Mouse (Mus musculus): ENCODE data around the gene Tmem235. TPM values are rescaled to one million over a fixed set of nuclear protein-coding genes. Genes with fewer than 3 reads are reported as not detected.
"Not testable (repeated sequence)": the region's sequence is repeated elsewhere in the genome, so short reads cannot be mapped to it uniquely, and the experiment has no call there.

The Tmem235 gene
- polyA plus RNA-seq, 1 experiment from 2014 or later, result not detected

DNA sequence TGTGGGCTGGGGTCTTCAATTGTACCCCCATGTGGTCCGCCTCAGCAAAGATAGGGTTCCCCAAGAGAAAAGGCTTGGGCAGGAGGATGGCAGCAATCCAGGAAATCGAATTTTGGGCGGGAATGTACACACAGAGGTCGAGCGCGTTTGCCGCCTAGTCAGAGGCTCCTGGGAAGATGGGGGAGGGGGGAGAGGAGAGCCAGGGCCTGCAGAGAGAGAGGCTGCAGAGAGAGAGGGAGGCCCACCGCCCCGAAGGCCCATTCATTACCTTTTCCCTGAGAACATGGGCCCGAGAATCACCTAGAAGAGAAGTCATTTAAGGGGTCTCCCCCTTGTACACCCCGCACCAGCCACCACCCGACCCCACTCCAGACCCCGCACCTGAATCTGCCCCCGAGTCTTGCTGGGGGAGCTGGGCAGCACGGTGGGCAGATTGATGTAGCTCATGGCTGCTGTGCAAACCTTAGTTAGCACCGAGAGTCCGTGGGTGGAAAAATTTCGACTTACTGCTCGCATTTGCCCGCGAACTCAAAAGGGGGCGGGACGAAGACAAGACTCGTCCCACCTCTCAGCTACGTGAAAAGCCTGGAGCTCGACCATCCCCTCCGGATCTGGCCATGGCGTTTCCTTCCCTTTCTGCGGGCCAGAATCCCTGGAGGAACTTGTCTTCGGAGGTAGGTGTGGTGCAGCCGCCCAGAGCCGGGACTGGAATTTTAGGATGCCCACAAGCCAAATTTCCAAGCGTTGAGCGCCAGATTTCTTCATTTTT is 35.0 kb upstream of the Tmem235 start, which contains the start of the genes Afmid and Tk1:
Gene Afmid (plus strand): TSS at position 592 of the 769 bp plus-strand sequence.
Gene Tk1 (minus strand): TSS at position 760 of the 769 bp plus-strand sequence.
- no peaks in the 10 kb centered on the region for H3K9me3 ChIP-seq
- H3K4me3 ChIP-seq (replicated peaks), result peak within 1 kb of the TSS; percentile 59
- 0 out of 2 replicates have a peak, but pooled peaks cover 12% of the 10 kb centered on the region for H3K36me3 ChIP-seq
- H3K27me3 ChIP-seq (replicated peaks), result no peaks in the 10 kb centered on the region
- peak within 1 kb of the TSS; percentile 79 for H3K4me2 ChIP-seq (replicated peaks)
- under 1% methylated on average over 34 of the region's 34 CpGs for WGBS
- peak within 1 kb of the TSS; percentile 89 for H3K27ac ChIP-seq
- peaks cover 65% of the 10 kb centered on the region for H3K4me1 ChIP-seq (replicated peaks)
- peak within 1 kb of the TSS; percentile 65 for H3K9ac ChIP-seq
- ATAC-seq, result peak; percentile 72

DNA sequence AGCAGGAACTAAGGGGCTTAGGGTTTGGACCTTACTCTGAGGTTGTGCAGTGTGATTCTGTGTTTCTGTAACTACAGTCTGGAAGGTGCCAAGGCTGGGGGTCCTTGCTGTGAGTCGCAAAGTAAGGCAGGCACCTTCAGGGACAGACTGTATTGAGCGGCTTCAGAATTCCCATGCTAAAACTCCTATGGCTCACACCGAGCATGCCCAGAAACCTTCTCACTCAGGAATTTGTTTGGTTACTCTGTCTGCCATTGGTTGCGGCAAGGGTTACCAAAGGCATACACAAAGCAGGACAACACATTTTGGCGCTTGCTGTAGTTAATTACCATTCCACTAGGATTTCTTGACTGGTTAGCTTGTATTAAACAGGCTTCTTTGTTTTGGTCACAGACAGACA is 34.4 kb upstream of the Tmem235 start:
- Histone ChIP-seq H3K27ac (peak overlapping the region; percentile 89), H3K4me1 (replicated peaks) (peaks cover 67% of the 10 kb centered on the region), H3K36me3 (0 out of 2 replicates have a peak, but pooled peaks cover 8% of the 10 kb centered on the region), H3K9me3 (no peaks in the 10 kb centered on the region), H3K9ac (peak overlapping the region; percentile 65), H3K4me2 (replicated peaks) (peak overlapping the region; percentile 79), H3K27me3 (replicated peaks) (no peaks in the 10 kb centered on the region), H3K4me3 (replicated peaks) (peak overlapping the region; percentile 59)
- 8% methylated on average over 5 of the region's 5 CpGs for WGBS
- ATAC-seq, result peak; percentile 6; the same call in 1 of the 2 replicates

DNA sequence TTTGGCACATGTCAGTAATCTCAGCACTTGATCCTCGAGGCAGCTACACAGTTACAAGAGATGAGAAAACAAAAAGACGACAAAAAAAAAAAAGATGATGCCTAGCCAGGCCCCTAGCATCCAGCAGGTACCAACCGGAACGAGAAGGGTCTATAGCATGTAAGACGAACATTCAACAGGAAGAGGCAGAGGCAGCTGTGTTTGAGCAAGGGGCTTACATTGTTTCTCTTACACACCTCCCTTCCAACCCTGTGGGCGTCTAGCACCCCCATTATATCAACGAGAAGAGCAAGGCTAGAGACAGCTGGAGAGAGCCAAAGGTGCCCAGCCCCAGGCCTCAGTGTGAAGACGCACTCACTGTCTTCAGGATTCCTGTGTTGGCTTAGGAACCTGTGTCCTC is 33.6 kb upstream of the Tmem235 start:
- no peaks in the 10 kb centered on the region for H3K27me3 ChIP-seq (replicated peaks)
- no peaks in the 10 kb centered on the region for H3K9me3 ChIP-seq
- H3K27ac ChIP-seq, result peak overlapping the region; percentile 94
- peak overlapping the region; percentile 11; the same call in 1 of the 2 replicates for H3K9ac ChIP-seq
- ATAC-seq, result no peak
- peak overlapping the region; percentile 79 for H3K4me2 ChIP-seq (replicated peaks)
- 0 out of 2 replicates have a peak, but pooled peaks cover 6% of the 10 kb centered on the region for H3K36me3 ChIP-seq
- peaks cover 68% of the 10 kb centered on the region for H3K4me1 ChIP-seq (replicated peaks)
- 47% methylated on average over 8 of the region's 8 CpGs for WGBS
- H3K4me3 ChIP-seq (replicated peaks), result no peak overlapping the region

DNA sequence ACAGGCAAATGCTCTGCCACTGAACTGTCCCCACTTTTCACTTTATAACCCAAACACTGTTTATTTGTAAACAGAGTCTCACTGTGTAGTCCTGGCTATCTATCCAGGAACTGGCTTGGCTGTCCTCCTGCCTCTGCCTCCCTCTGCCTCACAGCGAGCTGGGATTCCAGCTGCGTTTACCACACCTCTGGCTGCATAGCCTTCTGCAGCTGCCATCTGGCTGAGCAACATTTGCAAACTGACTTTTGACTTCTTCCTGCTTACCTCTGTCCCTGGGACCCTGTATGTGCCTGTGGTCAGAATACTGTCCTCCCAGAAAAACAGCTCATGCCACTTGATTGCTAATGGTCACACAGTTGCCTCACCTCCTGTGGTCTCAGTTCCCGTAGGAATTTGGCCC is 33.2 kb upstream of the Tmem235 start:
- Histone ChIP-seq H3K27ac (peak overlapping the region; percentile 94), H3K4me3 (replicated peaks) (no peak overlapping the region), H3K9ac (peak overlapping the region; percentile 11), H3K4me1 (replicated peaks) (peaks cover 69% of the 10 kb centered on the region), H3K36me3 (0 out of 2 replicates have a peak, but pooled peaks cover 5% of the 10 kb centered on the region), H3K27me3 (replicated peaks) (no peaks in the 10 kb centered on the region), H3K4me2 (replicated peaks) (peak overlapping the region; percentile 79), H3K9me3 (no peaks in the 10 kb centered on the region)
- 39% methylated on average over 3 of the region's 3 CpGs for WGBS
- ATAC-seq, result no peak

DNA sequence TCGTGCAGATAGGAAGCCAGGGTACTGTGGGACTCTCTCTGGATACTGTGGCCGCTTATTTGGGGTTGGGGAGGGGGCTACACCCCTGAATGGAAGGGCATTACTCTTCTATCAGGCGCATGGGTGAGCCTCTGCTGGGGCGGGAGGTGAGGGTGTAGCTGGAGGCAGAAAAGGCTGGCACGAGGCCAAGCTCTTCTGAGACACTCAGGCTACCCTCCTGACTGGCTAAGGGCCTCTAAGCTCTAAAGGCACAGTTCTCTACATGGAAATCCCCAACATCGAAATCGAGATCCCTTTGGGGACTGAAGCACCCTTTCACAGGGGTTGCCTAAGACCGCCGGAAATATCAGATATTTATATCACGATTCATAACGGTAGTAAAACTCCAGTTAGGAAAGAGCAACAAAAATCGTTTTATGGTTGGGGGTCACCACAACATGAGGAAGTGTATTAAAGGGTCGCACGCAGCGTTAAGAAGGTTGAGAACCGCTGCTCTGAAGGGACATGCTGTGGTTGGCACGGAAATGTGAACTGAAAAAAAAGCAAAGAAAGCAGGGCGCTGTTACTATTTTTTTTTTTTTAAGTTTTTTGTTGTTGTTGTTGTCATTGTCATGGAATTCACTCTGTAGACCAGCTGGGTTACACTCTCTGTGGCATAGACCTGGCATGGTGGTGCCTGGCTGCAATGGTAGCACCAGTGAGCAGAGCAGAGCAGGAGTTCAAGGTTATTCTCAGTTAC is 32.2 kb upstream of the Tmem235 start:
- H3K27me3 ChIP-seq (replicated peaks), result no peaks in the 10 kb centered on the region
- no peak overlapping the region for H3K4me3 ChIP-seq (replicated peaks)
- H3K4me1 ChIP-seq (replicated peaks), result peaks cover 63% of the 10 kb centered on the region
- peak overlapping the region; percentile 94 for H3K27ac ChIP-seq
- H3K9me3 ChIP-seq, result no peaks in the 10 kb centered on the region
- H3K9ac ChIP-seq, result peak overlapping the region; percentile 11; the same call in 1 of the 2 replicates
- 0 out of 2 replicates have a peak, but pooled peaks cover 1% of the 10 kb centered on the region for H3K36me3 ChIP-seq
- peak; percentile 31; the same call in 1 of the 2 replicates for ATAC-seq
- WGBS, result 56% methylated on average over 18 of the region's 18 CpGs
- peak overlapping the region; percentile 79 for H3K4me2 ChIP-seq (replicated peaks)

DNA sequence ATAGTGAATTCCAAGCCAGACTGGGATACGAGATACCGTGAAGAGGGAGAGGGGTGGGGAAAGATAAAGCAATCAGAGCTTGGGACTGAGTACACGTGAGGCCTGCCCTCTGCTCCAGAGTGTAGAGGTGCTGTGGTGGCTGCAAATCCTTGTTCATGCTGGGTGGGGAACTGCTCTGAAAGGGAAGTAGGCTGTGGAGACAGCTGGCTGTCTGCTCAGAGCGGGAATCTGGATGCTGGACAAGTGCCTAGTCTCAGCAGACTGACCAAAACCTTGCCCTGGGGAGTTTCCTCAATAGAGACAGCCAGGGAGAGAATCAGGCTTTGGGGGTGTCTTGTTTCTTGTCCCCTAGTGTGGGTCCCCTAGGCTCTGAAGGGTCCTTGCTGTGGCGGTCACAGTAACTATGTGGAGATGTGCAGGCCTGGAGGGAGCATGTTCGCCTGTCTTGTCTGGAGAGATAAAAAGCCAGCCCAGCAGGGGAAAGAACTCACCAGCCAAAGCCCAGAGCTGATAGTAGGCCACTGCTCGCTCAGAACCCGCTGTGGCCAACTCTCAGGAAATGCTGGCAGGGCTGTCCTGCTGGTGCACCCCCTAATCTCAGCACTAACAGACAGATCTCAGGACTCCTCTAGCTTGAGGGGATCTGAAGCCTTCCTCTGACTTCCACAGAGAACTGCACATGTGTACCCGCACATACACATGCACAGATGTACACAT is 31.5 kb upstream of the Tmem235 start:
- ATAC-seq, result peak; percentile 54
- H3K27ac ChIP-seq, result peak overlapping the region; percentile 94
- peak overlapping the region; percentile 30 for H3K4me2 ChIP-seq (replicated peaks)
- no peaks in the 10 kb centered on the region for H3K27me3 ChIP-seq (replicated peaks)
- H3K4me1 ChIP-seq (replicated peaks), result peaks cover 57% of the 10 kb centered on the region
- WGBS, result 34% methylated on average over 9 of the region's 9 CpGs
- H3K4me3 ChIP-seq (replicated peaks), result no peak overlapping the region
- H3K9me3 ChIP-seq, result no peaks in the 10 kb centered on the region
- 0 out of 2 replicates have a peak overlapping the region, but pooled peaks have one; percentile 6 for H3K9ac ChIP-seq
- H3K36me3 ChIP-seq, result no peaks in the 10 kb centered on the region

DNA sequence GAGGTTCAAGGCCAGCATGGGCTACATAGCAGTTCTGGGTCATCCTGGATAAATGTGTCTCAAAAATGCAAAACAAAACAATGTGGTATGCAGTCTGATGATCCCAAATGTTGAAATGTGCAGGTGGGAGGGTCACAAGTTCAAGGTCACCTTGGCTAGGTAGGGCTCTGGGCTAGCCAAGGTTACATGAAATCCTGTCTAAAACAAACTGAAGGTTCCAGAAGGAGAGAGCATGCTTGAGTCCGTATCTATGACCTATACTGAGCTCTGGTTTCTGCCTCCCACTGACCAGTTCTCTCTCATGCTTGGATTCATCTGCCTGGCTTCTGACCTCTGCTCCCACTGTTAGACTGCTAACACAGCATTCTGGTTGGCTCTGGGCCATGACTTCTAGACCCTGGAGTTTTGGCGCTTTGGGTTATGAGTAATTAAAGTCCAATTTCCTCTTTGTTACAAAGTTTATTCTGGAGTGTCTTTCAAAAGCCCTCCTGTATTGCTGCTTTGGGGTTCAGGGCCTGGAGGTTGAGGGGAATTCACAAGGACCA is 30.8 kb upstream of the Tmem235 start:
- H3K4me1 ChIP-seq (replicated peaks), result peaks cover 56% of the 10 kb centered on the region

DNA sequence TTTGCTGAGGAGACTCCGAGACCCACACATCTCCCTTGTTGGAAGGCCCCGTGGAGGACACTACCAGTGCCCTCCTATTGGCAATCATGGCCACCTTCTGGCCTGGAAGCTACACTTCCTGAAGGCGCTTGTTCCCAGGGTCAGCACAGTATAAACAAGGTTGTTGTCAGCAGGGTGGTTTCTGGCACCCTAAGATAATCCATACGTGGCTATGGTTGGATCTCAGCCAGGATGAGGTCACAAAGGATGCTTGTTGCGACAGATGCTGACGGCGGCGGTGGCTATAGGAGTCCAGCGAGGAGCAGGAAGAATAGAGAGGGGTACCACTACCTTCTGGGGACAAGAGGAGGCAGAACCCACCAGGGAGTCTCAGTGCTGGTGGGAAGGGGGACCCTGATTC is 30.2 kb upstream of the Tmem235 start:
- Histone ChIP-seq H3K4me2 (replicated peaks) (no peak overlapping the region), H3K9ac (no peak overlapping the region), H3K4me1 (replicated peaks) (peaks cover 60% of the 10 kb centered on the region), H3K36me3 (no peaks in the 10 kb centered on the region), H3K4me3 (replicated peaks) (no peak overlapping the region), H3K27me3 (replicated peaks) (no peaks in the 10 kb centered on the region), H3K27ac (peak overlapping the region; percentile 94), H3K9me3 (no peaks in the 10 kb centered on the region)
- no peak for ATAC-seq
- WGBS, result 56% methylated on average over 9 of the region's 9 CpGs

More for the DNA sequence above, 30.8 kb upstream of the Tmem235 start:
- no peak overlapping the region for H3K4me2 ChIP-seq (replicated peaks)
- no peaks in the 10 kb centered on the region for H3K9me3 ChIP-seq
- WGBS, result 44% methylated on average over 2 of the region's 2 CpGs
- H3K27me3 ChIP-seq (replicated peaks), result no peaks in the 10 kb centered on the region
- peak overlapping the region; percentile 6; the same call in 1 of the 2 replicates for H3K9ac ChIP-seq
- no peaks in the 10 kb centered on the region for H3K36me3 ChIP-seq
- ATAC-seq, result no peak
- H3K27ac ChIP-seq, result peak overlapping the region; percentile 94
- no peak overlapping the region for H3K4me3 ChIP-seq (replicated peaks)

DNA sequence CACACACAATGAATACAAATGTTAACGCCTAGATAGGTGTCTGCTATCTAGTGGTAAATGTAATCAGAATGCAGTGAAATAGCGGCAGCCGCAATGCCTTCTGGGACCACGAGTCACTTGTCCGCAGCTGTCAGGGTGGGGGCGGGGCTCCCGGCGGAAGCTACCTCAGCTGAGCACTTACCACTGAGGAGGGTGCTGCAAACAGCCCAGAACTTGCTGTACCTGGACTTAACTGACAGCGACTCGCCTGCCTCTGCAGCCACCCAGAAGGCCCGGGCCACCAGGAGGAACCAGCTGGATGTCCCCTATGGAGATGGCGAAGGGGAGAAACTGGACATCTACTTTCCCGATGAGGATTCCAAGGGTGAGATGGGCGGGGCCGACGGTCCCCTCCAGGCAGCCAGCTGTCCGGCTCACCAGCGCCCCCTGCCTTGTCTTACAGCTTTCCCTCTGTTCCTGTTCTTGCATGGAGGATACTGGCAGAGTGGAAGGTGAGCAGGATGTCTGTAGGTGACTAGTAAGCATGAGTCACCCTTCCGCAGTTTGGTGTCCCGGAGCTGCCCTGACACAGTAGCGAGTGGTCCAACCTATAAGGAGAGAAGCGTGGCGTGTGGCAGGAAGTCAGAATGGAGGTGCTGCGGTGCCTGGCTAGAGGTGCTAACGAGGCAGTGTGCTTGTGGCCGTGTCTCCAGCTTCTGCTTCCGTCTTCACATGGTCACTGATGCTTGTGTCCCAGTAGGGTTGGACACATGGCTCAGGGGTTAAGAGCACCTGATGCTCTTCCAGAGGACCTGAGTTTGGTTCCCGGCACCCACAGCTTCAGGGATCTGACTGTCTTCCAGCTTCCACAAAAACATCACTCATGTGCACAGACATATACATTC is 28.2 kb upstream of the Tmem235 start:
- WGBS, result 26% methylated on average over 28 of the region's 28 CpGs
- H3K9ac ChIP-seq, result no peak overlapping the region
- ATAC-seq, result peak; percentile 28; the same call in 1 of the 2 replicates

DNA sequence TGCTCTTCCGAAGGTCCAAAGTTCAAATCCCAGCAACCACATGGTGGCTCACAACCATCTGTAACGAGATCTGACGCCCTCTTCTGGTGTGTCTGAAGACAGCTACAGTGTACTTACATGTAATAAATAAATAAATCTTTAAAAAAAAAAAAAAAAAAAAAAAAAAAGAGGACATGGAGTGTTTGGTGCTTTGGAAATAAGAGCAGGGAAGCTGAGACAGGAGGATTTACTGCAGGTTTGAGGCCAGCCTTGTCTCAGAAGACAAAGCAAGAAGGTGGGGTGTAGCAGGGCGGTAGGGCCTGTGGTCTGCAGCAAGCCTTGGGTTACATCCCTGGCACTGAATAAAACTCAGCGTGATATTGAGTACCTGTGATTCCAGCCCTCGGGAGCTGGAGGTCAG is 27.0 kb upstream of the Tmem235 start:
- 62% methylated on average over 6 of the region's 6 CpGs for WGBS
- not testable (repeated sequence) for H3K4me2 ChIP-seq (replicated peaks); H3K36me3 ChIP-seq; H3K9ac ChIP-seq; H3K27me3 ChIP-seq (replicated peaks); ATAC-seq; H3K9me3 ChIP-seq; H3K4me3 ChIP-seq (replicated peaks)
- Histone ChIP-seq H3K27ac (peak overlapping the region; percentile 46), H3K4me1 (replicated peaks) (peaks cover 47% of the 10 kb centered on the region)

More for the DNA sequence above, 28.2 kb upstream of the Tmem235 start:
- peak overlapping the region; percentile 59 for H3K4me2 ChIP-seq (replicated peaks)
- no peaks in the 10 kb centered on the region for H3K27me3 ChIP-seq (replicated peaks)
- H3K36me3 ChIP-seq, result no peaks in the 10 kb centered on the region
- no peaks in the 10 kb centered on the region for H3K9me3 ChIP-seq
- peak overlapping the region; percentile 39 for H3K27ac ChIP-seq
- peaks cover 55% of the 10 kb centered on the region for H3K4me1 ChIP-seq (replicated peaks)
- peak overlapping the region; percentile 23 for H3K4me3 ChIP-seq (replicated peaks)

DNA sequence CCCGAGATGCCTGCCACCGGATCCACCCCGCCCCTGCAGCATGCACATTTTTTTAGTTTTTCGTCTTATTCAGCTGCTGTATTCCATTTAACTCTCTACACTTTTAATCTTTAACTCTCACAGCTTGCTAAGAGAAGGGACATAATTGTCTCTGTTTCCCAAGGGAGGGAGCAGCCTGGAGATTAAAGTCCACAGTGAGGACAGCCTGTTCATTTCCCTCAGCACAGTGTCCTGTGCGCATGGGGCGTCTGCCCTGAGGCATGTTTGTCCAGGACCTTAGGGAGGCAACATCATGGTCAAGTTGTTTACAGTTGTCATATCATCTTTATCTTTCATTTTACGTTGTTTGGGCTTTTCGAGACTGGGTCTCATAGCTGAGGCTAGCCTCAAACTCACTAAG is 26.5 kb upstream of the Tmem235 start:
- H3K27ac ChIP-seq, result peak overlapping the region; percentile 46
- H3K9ac ChIP-seq, result no peak overlapping the region
- peak; percentile 34; the same call in 1 of the 2 replicates for ATAC-seq
- H3K9me3 ChIP-seq, result no peaks in the 10 kb centered on the region
- no peaks in the 10 kb centered on the region for H3K36me3 ChIP-seq
- peaks cover 42% of the 10 kb centered on the region for H3K4me1 ChIP-seq (replicated peaks)
- WGBS, result 63% methylated on average over 8 of the region's 8 CpGs
- H3K4me3 ChIP-seq (replicated peaks), result no peak overlapping the region
- H3K27me3 ChIP-seq (replicated peaks), result no peaks in the 10 kb centered on the region
- H3K4me2 ChIP-seq (replicated peaks), result no peak overlapping the region
